Mouse (Mus musculus): ENCODE measurements around the gene Cbx4.

DNA sequence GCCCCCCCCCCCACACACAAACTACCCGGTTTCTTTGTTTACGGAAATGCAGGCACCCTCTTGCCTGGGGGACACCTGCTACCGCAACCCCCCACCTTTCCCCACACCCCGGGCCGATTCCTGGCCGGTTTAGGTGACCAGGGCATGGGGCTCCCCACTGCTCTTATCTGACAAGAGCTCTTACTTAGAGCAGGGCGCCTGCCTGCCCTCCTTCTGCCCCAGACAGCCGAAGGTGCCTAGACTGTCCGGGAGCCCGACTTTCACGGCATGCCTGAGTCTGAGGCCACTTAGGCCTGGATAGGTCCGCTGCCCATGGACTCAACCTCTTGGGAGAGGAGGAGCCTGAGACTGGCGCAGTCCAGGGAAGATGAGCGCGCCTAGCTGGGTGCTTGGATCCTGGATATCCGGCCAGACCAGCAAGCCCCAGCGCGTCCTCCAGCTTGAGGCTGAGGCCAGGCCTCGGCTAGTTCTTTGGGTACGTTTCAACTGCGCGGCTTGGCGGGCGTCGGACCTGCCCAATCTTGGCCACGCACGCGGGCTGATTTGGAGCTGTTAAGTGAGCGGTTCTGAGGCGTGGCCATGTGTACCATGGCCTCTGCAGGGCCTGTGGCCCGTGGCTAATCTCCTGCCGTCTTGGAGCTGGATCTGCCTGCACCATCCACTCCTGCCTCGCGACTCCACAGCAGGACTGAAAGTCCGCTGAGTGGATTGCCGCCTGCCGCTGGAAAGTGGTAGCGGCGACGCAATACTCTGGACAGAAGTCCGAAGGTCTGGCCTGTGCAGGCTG is 41.3 kb downstream of the Cbx4 start:
- no peak for TF ChIP-seq CTCF (IDR thresholded peaks at IDR 0.05; ENCODE audit: control insufficient read depth, insufficient read depth, low read length)
- no peak for TF ChIP-seq POLR2A (IDR thresholded peaks at IDR 0.05; ENCODE audit: borderline replicate concordance, control insufficient read depth, low read depth, low read length)
